Mouse (Mus musculus) left cerebral cortex, postnatal 36 days (tissue): Measurements from ENCODE around the gene Cnksr3. TPM values are rescaled to one million over a fixed set of nuclear protein-coding genes. Genes with fewer than 3 reads are reported as not detected.
A peak's percentile ranks its signal among the peaks of the same experiment; 100 is the strongest.

Experiments
- DNase-seq, 2 experiments: peaks; one replicate each; pipeline ENCODE4 v3.0.0; 2021 to 2022; ENCODE audit warnings: low spot score in 2 of 2, mixed read lengths in 1 of 2
- intact Hi-C: fragments of 180-260 bp; cut with DNase I; formaldehyde crosslinking; loops from one replicate; pipeline ENCODE4 v1.15.1; 2025
- total RNA-seq, 2 experiments: library from RNA; stranded (reverse); gene quantifications; 2 replicates each; pipeline ENCODE4 v1.2.3; 2021

The Cnksr3 gene
- total RNA-seq, 2 experiments from 2014 or later = 6.1 to 7.1 TPM

DNA sequence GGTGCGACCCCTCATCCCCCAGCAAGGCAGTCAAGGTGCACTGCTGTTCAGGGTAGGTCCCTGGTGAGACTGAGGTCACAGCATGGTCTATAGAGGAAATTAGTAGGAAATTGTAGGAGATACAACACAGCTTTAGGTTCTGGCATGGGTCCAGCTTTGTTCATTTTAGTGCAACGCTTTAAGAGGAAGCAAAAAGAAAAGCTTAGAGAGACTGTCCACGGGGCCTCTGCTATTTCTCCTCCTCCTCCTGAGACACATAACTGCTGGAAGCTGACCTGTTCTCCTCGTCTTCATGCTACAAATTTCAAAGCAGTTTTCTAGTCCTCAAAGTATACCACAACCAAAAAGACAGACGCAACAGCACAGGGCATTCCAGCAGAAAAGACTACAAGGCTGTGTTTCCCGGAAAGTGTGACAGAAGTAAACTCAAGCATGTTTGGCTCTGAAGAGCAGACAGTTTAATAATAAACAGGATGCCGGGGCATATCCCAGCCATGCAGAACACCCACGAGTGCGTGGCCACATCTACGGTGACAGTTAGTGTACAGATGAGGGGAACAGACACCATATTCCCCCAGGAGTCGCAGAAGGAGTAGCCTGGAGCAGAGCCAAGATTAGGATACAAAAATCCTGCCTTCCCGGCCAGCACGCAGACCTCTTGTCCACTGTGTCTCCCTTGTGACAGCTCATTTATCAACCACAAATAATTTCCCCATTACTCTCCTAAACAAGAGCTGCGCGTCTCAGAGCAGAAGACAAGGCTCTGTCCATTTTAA lies 53.6 kb downstream of the Cnksr3 start:
- DNase-seq = peak; percentile 26 to 38
- intact Hi-C loops = no loop called here

DNA sequence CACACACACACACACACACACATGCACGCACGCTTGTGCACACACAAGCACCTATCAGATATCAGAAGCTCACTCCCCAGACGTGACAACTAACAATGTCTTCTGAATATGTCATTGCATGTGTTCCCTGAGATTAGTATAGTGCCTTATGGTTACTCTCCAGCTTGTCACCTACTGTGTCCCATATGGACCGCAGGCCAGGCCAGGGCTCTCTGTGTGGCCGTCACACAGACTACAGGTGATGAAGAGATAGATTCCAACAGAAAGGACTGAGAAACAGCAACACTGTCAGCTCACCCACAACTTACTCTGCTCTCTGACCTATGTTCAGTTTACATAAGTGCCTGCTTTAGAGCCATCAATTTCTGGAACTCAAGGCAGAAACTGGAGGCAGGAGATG lies 57.2 kb downstream of the Cnksr3 start:
- intact Hi-C loops = no loop called here
- no peak for DNase-seq

DNA sequence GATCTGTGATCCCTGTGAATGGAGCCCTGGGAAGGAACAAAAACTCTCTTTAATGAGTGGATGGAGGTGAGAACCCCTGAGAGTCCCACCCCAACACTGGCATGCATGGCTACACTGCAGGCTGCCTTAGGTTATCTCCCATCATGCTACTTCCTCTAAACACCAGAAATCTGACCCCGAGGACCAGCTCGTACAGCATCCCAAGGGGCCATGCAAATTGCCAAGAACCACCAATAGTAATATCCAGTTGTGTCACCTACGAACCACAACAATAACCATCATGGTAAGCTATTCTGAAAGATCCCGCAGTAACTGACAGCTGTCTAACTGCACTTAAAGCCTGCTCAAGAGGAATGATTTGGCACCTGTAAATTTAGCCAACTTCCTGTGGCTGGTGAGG lies 59.1 kb downstream of the Cnksr3 start:
- no peak for DNase-seq
- intact Hi-C loops = no loop called here

DNA sequence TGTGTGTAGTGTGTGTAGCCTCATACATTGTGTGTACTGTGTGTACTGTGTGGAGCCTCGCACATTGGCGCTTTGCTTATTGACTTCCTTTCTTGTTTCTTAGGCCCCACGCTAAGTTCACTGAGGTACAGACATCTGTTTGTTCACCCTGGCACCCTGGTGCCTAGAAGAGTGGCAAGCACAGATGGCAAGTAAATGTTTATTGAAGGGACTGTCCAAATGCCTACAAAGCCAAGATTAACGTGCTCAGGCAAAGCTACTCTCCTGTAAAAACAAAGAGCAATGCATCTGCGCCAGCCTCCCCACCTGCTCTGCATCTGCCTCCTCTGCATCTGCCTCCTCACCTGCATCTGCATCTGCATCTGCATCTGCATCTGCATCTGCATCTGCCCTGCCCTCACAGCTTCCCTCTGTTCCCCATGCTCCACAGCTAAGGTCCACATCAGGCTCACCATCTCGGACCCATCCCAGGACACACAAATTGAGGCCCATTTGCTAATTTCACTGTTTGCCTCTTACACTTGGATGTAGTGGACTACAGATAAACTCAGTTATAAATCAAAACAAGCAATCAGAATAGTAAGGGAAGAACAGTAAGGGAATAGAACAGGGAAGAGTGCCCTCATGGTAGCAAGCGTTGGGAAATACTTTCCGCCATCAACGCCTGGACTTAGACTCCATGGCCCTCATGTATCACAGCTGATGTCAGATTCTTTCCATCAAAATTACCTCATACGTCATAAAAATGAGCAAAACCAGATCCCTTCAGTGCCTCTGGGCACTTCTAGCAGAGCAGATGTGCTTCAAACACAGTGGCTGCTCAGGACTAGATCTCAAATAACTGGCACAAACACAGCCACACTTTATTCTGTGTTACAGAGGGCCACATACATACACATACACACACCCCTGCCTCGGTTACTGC lies 62.1 kb downstream of the Cnksr3 start:
- DNase-seq = no peak
- intact Hi-C loops = no loop called here

DNA sequence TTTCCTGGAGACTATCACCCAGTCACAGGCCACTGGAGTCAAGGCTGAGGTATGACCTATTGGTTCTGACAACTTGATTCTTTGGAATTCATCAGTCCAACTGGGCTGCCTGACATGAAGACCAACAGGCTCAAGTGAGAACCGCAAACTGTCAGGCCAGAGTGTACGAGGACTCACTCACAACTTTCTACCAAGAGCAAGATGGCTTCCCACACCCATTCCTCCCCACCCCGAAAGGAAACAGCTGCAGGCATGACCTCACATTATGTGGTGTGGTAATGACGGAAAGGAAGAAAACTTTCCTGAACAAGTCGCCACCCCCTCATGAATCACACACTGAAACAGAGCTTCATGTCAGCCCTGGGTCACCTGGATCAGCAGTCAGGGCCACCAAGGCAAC lies 66.4 kb downstream of the Cnksr3 start:
- no peak for DNase-seq
- intact Hi-C loops = no loop called here

DNA sequence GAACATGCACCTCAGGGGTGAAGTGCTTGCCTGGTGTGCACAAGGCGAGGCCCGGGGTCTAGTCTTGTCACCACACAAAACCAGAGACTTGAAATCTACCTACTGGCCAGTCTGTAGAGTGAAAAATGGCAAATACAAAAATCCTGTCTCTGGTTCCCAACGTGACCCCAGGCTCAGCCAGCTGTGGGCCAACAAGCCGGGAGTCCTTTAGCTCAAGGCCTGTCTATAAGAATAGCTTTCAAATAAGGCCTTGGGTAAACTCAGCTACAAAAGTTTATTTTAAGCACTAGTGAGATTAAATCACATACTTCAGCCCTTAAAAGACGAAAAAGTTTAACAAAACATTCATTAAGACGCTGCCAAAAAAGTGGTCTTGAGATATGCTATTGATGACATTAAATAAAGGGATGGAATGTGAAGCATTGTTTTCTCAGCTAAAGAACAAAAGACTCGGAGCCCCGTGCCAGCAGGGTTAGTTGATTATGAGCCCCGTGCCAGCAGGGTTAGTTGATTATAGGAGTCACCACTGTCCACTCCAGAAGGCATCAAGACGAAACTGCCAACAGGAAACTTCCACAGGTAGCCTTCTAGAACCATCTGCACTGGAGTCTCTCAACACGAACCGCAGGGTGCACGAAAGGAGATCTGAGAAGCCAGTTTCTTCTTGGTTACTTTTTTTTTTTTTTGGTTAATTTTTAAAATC lies 67.8 kb downstream of the Cnksr3 start:
- no peak for DNase-seq
- intact Hi-C loops = no loop called here

DNA sequence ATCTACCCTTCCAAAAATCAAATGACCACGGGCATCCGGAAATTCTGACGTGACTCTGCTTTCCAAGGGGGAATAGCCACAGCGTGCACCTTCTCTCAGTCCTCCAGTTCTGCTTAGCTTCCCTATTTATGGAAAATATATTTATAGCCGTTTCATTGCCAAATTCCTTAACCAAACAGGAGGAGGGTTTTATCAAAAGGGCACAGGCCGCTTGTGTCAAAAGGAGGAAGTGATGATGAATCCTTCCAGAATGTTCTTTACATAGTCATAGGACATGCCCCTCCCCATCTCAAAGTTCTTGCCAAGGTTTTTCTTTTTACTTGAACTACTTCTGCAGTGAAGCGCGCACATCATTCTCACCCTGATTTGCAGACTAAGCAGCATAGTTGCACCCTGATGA lies 69.8 kb downstream of the Cnksr3 start:
- intact Hi-C loops = no loop called here
- DNase-seq = no peak

DNA sequence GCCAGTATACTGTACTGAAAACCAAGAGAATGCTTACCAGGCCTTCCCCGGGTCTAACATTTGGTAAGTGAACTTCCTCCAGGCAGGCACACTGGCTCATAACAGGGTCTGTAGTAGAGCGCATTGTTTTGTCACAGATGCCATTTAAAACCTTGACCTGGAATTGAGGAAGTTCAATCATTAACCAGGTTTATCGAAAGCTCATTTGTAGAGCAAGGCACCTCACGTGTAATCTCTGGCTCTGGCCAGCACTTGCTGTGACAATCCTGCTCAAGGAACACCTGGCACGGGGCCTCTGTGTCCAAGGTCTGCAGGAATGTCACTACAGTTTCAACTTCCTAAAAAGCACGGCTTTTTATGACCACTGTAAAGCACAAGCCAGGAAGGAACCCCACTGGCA lies 71.8 kb downstream of the Cnksr3 start:
- no peak for DNase-seq
- intact Hi-C loops = no loop called here

DNA sequence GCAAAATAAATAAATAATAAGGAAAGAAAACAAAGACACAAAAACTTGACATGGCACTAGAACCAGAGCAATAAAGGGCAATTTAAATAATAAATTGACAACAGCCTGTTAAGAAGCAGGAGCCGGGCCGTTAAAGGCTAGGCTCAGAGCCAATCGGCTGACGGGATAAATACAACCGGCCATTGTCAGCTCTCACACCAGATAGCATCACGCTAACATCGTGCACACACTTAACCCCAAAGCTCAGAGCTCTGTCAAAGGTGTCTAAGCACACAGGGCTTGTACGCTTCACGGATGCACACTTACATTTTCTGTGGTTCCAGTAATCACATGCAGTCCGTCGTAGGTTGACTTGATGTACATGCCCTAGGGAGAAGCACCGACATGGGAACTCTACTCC lies 74.0 kb downstream of the Cnksr3 start:
- DNase-seq = no peak
- intact Hi-C loops = no loop called here

DNA sequence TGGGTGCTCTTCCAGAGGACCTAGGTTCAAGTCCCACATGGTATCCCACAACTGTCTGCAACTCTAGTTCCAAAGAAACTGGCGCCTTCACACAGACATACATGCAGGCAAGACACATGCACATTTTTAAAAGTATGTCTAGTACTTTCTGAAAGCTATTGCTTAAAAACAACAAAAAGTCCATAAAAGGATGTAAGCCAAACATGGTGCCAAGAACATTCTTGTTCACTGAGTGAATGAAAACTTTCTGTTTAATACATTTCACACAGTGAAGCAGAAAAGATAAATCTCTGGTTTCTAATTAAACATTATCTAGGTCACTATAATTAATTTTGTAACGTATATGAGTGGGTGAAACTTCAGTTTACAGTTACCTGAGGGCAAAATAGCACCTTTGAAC lies 76.3 kb downstream of the Cnksr3 start:
- intact Hi-C loops = no loop called here

DNA sequence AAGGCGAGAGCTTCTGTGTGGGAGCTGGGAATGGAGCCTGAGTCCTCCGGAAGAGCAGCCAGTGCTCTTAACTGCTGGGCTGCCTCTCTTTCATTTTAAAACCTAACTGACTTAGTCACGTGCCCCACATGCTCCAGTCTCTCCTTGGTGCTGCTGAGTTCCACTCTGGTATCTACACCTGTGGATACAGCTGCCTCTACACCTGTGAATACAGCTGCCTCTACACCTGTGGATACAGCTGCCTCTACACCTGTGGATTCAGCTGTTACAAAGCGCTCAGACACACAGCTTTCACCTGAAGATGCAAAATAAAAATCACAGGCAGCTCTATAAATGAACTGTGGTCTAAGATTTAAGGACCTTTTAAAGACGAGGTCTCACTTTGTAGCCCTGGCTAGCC lies 79.0 kb downstream of the Cnksr3 start:
- intact Hi-C loops = no loop called here
- no peak for DNase-seq

More for the DNA sequence above, 76.3 kb downstream of the Cnksr3 start:
- no peak for DNase-seq

DNA sequence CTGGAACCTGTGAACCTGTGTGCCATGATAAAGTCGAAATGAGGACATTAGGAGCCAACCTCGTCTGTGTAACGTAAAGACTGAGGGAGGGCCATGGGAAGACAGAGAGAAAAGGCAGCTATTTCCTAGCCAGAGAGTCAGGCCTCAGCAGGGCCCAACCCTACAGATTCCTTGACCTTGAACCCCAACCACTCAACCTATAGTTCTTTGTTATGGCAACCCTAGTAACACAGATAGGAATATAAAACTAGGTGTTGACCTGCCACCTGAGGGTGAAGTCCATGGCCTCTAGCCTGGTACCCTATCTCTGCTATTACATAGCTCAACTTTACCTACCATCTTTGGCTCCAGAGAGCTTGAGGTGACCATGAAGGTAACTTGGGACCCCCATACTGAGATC lies 80.6 kb downstream of the Cnksr3 start:
- intact Hi-C loops = no loop called here
- DNase-seq = no peak

DNA sequence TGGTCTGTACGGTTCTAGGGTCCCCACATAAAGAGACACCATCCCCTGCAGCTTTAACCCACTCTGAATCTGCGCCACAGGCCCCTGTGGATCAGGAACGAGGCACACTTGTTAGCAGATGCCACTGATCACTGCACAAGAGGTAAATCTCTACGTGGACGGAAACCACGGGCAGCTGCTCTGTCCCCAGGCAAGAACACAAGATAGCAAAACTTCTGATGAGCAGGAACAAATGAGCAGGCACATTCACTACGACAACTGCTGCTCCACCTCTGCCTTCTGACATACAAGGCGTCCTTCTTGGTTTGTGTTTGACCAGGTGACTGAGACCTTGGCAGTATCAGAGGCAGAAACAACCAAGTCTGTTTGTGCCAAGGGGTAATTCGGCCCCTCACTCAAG lies 84.2 kb downstream of the Cnksr3 start:
- no peak for DNase-seq
- intact Hi-C loops = no loop called here

DNA sequence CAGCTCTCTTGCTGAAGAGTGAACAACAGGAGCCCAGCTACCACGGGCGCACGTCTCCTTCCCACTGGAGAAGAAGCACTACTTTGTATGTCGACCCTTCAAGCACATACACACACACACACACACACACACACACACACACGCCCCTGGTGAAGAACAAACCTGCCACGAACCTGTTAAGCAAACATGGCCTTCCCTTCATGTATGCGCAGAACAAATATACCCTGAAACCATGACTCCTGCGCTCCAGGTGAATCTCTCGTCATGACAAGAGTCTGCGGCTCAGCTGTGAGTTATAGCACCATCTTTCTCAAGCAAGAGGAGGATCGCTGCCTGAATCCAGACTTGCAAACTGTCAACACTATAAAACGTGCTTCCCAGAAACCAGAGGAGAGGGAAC lies 85.2 kb downstream of the Cnksr3 start:
- no peak for DNase-seq
- intact Hi-C loops = no loop called here

DNA sequence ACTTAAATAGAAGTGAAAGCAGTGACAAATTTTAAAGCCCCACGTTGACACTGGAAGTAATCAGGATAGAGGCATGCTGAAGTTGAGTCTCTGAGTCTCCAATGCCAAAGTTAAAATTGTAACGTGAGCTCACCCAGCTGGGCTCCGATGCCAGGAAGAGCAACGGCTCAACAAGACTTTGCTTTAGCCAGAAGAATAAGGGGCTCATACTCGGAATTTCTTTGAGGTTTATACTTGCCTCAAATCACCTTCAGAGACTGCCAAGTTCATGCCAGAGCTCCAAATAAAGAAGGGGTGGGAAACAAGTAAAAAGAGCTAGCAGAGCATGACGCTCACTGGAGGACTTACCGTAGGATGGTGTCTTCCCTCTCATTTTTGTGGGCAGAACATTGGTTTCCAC lies 85.8 kb downstream of the Cnksr3 start:
- intact Hi-C loops = no loop called here
- no peak for DNase-seq

DNA sequence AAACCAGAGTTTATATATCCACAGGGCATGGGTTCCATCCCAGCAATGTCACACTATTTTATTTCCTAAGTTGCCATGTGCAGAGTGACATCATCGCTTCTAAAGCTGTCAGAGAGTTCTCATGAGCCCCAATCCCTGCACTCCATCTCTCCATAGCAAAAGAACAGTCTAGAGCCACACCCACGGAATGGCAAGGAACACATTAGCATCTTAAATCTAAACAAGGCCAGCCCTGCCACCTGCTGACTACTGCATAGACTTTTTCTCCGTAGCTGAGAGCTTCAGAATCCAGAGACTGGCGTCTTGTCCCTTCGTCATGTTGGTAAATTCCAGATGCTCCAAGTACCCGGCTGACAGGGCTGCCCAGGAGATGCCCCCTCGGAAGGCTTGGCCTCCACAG lies 87.0 kb downstream of the Cnksr3 start:
- intact Hi-C loops = no loop called here
- DNase-seq = peak; percentile 43 to 47

DNA sequence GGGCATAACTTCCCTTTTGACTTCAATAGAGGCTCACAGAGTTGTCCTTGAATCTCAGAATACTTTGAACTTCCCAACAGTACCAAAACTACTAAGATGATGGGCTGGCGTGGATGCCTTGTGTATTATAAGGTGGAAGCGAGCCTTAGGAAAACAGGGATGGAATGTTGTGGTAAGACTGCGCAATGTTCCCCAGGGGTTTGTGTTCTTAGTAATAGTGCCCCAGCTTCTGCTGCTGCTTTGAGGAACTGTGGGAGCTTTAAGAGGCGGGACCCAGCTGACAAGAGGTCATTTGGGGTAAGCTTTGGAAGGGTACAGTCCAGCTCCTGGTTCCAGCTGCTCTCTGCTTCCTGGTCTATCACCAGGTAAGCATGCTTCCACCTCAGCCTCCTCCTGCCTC lies 89.7 kb downstream of the Cnksr3 start:
- intact Hi-C loops = no loop called here
- no peak for DNase-seq

DNA sequence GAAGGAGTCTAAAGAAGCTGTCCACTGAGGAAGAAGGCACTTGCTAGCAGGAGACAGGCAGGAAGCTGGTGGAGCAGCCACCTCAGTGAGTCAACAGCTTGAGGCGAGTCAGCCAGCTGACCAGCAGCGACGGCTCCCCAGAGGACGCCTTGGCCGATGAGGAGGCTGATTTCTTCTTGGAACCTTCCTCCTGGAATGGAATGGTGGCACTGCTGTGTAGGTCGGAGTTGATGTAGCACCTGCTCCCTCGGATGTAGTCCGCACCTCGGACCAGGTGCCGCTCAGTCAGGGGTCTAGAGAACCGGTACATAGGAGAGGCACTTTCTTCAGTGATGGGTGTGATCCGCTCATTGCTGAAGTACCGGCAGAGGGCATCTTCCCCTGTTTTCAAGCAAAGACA lies 91.8 kb downstream of the Cnksr3 start:
- DNase-seq = no peak
- intact Hi-C loops = loop anchor here (2.0 kb wide), 1 partner anchor 233 kb away; no protein-coding TSS in a partner anchor

DNA sequence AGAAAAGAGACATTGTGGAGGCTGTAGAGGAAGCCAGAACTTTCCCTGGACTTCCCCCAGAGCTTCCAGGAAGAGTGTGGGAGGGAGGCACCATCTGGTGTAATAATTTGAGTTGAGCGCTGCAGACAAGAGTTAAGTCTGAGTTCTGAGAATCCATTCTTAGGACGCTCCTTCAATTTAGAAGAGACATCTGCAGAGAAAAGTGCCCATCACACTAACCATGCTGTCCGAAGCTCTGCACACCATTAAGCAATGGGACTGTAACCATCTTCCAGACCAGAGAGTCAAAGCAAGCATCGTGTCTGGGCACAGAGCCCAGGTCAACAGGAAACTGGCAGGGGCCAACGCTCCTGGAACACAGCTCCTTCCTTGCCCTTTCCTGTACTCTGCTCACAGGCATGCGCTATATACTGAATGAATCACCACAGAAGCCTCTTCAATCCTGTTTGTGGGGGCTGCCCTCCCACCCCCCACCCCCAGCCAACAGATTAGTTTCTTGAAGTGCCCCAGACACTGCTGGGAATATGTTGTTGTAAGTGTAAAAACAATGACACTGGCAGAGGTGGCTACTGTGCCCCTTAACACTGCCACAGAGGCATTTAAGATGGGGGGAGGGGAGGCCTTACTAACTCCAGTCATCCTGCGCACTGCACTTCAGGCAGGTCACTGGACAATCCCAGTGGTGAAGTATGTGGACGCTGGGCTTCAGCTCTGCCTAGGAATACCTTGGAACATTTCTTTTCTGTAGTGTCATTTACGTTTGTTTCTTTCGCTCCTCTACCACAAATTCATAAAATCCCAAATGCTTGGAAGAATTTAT lies 93.6 kb downstream of the Cnksr3 start:
- peak; percentile 44 to 45 for DNase-seq
- intact Hi-C loops = no loop called here

DNA sequence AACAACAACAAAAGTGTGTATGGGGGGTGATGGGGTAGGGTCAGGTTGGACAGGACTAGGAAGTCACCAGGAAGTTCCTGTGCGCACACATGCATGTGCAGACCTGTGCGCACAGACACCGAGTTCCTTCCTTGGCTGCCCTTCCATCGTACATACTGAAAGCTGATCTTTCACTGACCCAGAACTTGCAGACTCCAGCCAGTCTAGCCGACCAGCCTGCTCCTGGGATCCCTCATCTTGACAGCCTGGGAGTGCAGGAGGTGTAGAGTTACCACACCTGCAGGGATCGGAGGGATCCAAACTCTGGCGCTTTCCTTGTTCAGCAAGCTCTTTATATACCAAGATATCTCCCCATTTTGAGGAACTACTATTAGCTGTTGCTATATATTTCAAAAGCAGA lies 94.3 kb downstream of the Cnksr3 start:
- intact Hi-C loops = no loop called here
- DNase-seq = no peak
